Mouse (Mus musculus): ENCODE measurements around the gene Resf1. TPM values are rescaled to one million over a fixed set of nuclear protein-coding genes. Genes with fewer than 3 reads are reported as not detected.
A peak's percentile ranks its signal among the peaks of the same experiment; 100 is the strongest.
"Not testable (repeated sequence)": the region's sequence is repeated elsewhere in the genome, so short reads cannot be mapped to it uniquely, and the experiment has no call there.

The Resf1 gene
- 17.1 and 34.0 TPM in 2 replicates for polyA plus RNA-seq (2011; ENCODE audit: insufficient read depth, insufficient read length, low replicate concordance, missing spikeins)

GRCm38 (mm10) chr6:149308956-149309932 is at the start of gene Resf1:
Gene Resf1, plus strand, starts transcription at chr6:149309414.
- WGBS, result 2% methylated on average over 61 of the region's 61 CpGs
- Histone ChIP-seq H3K27ac (ENCODE audit: control insufficient read depth, insufficient read depth, low read depth, low read length, poor library complexity) (peak within 1 kb of the TSS; percentile 100), H3K4me1 (ENCODE audit: control insufficient read depth, insufficient read depth, low read length) (peaks cover 1% of the 10 kb centered on the region; the same call in 1 of the 2 replicates), H3K4me3 (replicated peaks; ENCODE audit: control insufficient read depth, low read depth, low read length) (peak within 1 kb of the TSS; percentile 66)
- TF ChIP-seq POLR2A (IDR thresholded peaks at IDR 0.05; ENCODE audit: borderline replicate concordance, control insufficient read depth, low read depth, low read length) (peak; percentile 83), CTCF (IDR thresholded peaks at IDR 0.05; ENCODE audit: control insufficient read depth, insufficient read depth, low read length) (no peak)

GRCm38 (mm10) chr6:149260801-149261239 is 48.4 kb upstream of the Resf1 start:
- no peak for TF ChIP-seq CTCF (IDR thresholded peaks at IDR 0.05; ENCODE audit: control insufficient read depth, insufficient read depth, low read length)
- no peak for TF ChIP-seq POLR2A (IDR thresholded peaks at IDR 0.05; ENCODE audit: borderline replicate concordance, control insufficient read depth, low read depth, low read length)
- H3K4me1 ChIP-seq (ENCODE audit: control insufficient read depth, insufficient read depth, low read length), result no peaks in the 10 kb centered on the region
- no peak overlapping the region for H3K4me3 ChIP-seq (replicated peaks; ENCODE audit: control insufficient read depth, low read depth, low read length)
- H3K27ac ChIP-seq (ENCODE audit: control insufficient read depth, insufficient read depth, low read depth, low read length, poor library complexity), result no peak overlapping the region
- 42% methylated on average over 3 of the region's 3 CpGs for WGBS

- no peak overlapping the region for H3K27ac ChIP-seq (ENCODE audit: control insufficient read depth, insufficient read depth, low read depth, low read length, poor library complexity)
- TF ChIP-seq CTCF (IDR thresholded peaks at IDR 0.05; ENCODE audit: control insufficient read depth, insufficient read depth, low read length) (no peak), POLR2A (IDR thresholded peaks at IDR 0.05; ENCODE audit: borderline replicate concordance, control insufficient read depth, low read depth, low read length) (no peak)
- H3K4me3 ChIP-seq (replicated peaks; ENCODE audit: control insufficient read depth, low read depth, low read length), result no peak overlapping the region
- no peaks in the 10 kb centered on the region for H3K4me1 ChIP-seq (ENCODE audit: control insufficient read depth, insufficient read depth, low read length)
Observed at GRCm38 (mm10) chr6:149267951-149268350, 41.3 kb upstream of the Resf1 start.

- WGBS, result 54% methylated on average over 2 of the region's 2 CpGs
- TF ChIP-seq POLR2A (IDR thresholded peaks at IDR 0.05; ENCODE audit: borderline replicate concordance, control insufficient read depth, low read depth, low read length), result no peak
- TF ChIP-seq CTCF (IDR thresholded peaks at IDR 0.05; ENCODE audit: control insufficient read depth, insufficient read depth, low read length), result no peak
- no peaks in the 10 kb centered on the region for H3K4me1 ChIP-seq (ENCODE audit: control insufficient read depth, insufficient read depth, low read length)
- H3K27ac ChIP-seq (ENCODE audit: control insufficient read depth, insufficient read depth, low read depth, low read length, poor library complexity), result no peak overlapping the region
- H3K4me3 ChIP-seq (replicated peaks; ENCODE audit: control insufficient read depth, low read depth, low read length), result no peak overlapping the region
Observed at GRCm38 (mm10) chr6:149278248-149278731, 30.9 kb upstream of the Resf1 start.

- WGBS, result 68% methylated on average over 1 of the region's 1 CpGs
- Histone ChIP-seq H3K27ac (ENCODE audit: control insufficient read depth, insufficient read depth, low read depth, low read length, poor library complexity) (no peak overlapping the region), H3K4me3 (replicated peaks; ENCODE audit: control insufficient read depth, low read depth, low read length) (no peak overlapping the region), H3K4me1 (ENCODE audit: control insufficient read depth, insufficient read depth, low read length) (no peaks in the 10 kb centered on the region)
- TF ChIP-seq CTCF (IDR thresholded peaks at IDR 0.05; ENCODE audit: control insufficient read depth, insufficient read depth, low read length), result no peak
Observed at GRCm38 (mm10) chr6:149278866-149279265, 30.3 kb upstream of the Resf1 start.

GRCm38 (mm10) chr6:149280511-149280910 is 28.7 kb upstream of the Resf1 start:
- Histone ChIP-seq H3K27ac (ENCODE audit: control insufficient read depth, insufficient read depth, low read depth, low read length, poor library complexity) (no peak overlapping the region), H3K4me3 (replicated peaks; ENCODE audit: control insufficient read depth, low read depth, low read length) (no peak overlapping the region), H3K4me1 (ENCODE audit: control insufficient read depth, insufficient read depth, low read length) (no peaks in the 10 kb centered on the region)
- TF ChIP-seq POLR2A (IDR thresholded peaks at IDR 0.05; ENCODE audit: borderline replicate concordance, control insufficient read depth, low read depth, low read length), result no peak
- no peak for TF ChIP-seq CTCF (IDR thresholded peaks at IDR 0.05; ENCODE audit: control insufficient read depth, insufficient read depth, low read length)

GRCm38 (mm10) chr6:149288190-149288589 is 21.0 kb upstream of the Resf1 start:
- not testable (repeated sequence) for H3K4me1 ChIP-seq (ENCODE audit: control insufficient read depth, insufficient read depth, low read length); H3K4me3 ChIP-seq (replicated peaks; ENCODE audit: control insufficient read depth, low read depth, low read length); H3K27ac ChIP-seq (ENCODE audit: control insufficient read depth, insufficient read depth, low read depth, low read length, poor library complexity)
- WGBS, result 85% methylated on average over 9 of the region's 9 CpGs

GRCm38 (mm10) chr6:149303231-149303630 is 6.0 kb upstream of the Resf1 start:
- H3K4me1 ChIP-seq (ENCODE audit: control insufficient read depth, insufficient read depth, low read length); H3K4me3 ChIP-seq (replicated peaks; ENCODE audit: control insufficient read depth, low read depth, low read length); H3K27ac ChIP-seq (ENCODE audit: control insufficient read depth, insufficient read depth, low read depth, low read length, poor library complexity): not testable (repeated sequence)

GRCm38 (mm10) chr6:149307092-149307491 is 2.1 kb upstream of the Resf1 start:
- 85% methylated on average over 2 of the region's 2 CpGs for WGBS
- peaks cover 1% of the 10 kb centered on the region; the same call in 1 of the 2 replicates for H3K4me1 ChIP-seq (ENCODE audit: control insufficient read depth, insufficient read depth, low read length)
- H3K4me3 ChIP-seq (replicated peaks; ENCODE audit: control insufficient read depth, low read depth, low read length), result no peak overlapping the region
- no peak overlapping the region for H3K27ac ChIP-seq (ENCODE audit: control insufficient read depth, insufficient read depth, low read depth, low read length, poor library complexity)
- TF ChIP-seq POLR2A (IDR thresholded peaks at IDR 0.05; ENCODE audit: borderline replicate concordance, control insufficient read depth, low read depth, low read length), result no peak
- TF ChIP-seq CTCF (IDR thresholded peaks at IDR 0.05; ENCODE audit: control insufficient read depth, insufficient read depth, low read length), result no peak

Data from bone marrow, adult 2 months (tissue).